Mouse (Mus musculus): ENCODE data around the gene Hykk.

GRCm38 (mm10) chr9:54961059-54961458 is 44.0 kb downstream of the Hykk start:
- TF ChIP-seq POLR2A (IDR thresholded peaks at IDR 0.05; ENCODE audit: insufficient read length, low read depth) (no peak), TCF3 (IDR thresholded peaks at IDR 0.05; ENCODE audit: insufficient read length, low read depth) (no peak), MAX (IDR thresholded peaks at IDR 0.05; ENCODE audit: low read depth) (no peak), USF1 (IDR thresholded peaks at IDR 0.05; ENCODE audit: low read depth) (no peak), E2F4 (IDR thresholded peaks at IDR 0.05; ENCODE audit: insufficient read depth) (no peak), POLR2AphosphoS2 (IDR thresholded peaks at IDR 0.05; ENCODE audit: insufficient read length, low read depth) (no peak), REST (IDR thresholded peaks at IDR 0.05; ENCODE audit: insufficient read depth, insufficient read length) (no peak), MYOG (IDR thresholded peaks at IDR 0.05; ENCODE audit: control insufficient read depth in 1 of 3, insufficient read depth in 1 of 3, insufficient read length in 2 of 3, low read depth in 2 of 3) (no peak), MYOD1 (IDR thresholded peaks at IDR 0.05; ENCODE audit: control insufficient read depth in 1 of 3, insufficient read length in 2 of 3, low read depth in 2 of 3) (no peak)

Data from myocyte (in vitro differentiated cells).